Mouse (Mus musculus) G1E-ER4 (cell line): Measurements from ENCODE around the gene Sipa1l3. TPM values are rescaled to one million over a fixed set of nuclear protein-coding genes. Genes with fewer than 3 reads are reported as not detected.

Experiments
- GATA1 ChIP-seq: IDR thresholded peaks from one replicate; pipeline ENCODE4 v1.8.0; 2012; ENCODE audit warnings: low read length, inconsistent platforms
- polyA plus RNA-seq: library from polyadenylated mRNA; stranded (reverse); fragments of >175 nt; gene quantifications from 2 replicates; pipeline ENCODE4 v1.2.3, GENCODE M21; 2012

The Sipa1l3 gene
- polyA plus RNA-seq, 1 experiment, result 247 TPM

DNA sequence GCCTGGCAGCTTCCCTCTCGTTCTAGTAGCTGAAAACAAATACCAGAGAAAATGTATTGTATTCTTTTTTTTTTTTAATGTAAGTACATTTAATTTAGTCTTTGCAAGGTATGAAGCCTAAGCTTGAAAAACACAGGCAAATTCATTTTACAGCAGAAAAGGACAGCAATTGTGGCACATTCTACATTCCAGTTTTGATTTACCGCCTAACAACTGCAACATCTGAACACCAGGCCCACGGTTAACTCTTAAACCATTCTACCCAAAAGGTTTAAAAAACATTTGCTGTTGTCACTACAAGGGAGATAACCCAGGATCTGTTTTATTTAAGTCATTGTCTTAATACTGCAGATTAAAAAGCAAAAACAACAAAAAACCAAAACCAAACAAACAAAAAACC is 2.8 kb downstream of the Sipa1l3 start:
- TF ChIP-seq GATA1, result no peak

DNA sequence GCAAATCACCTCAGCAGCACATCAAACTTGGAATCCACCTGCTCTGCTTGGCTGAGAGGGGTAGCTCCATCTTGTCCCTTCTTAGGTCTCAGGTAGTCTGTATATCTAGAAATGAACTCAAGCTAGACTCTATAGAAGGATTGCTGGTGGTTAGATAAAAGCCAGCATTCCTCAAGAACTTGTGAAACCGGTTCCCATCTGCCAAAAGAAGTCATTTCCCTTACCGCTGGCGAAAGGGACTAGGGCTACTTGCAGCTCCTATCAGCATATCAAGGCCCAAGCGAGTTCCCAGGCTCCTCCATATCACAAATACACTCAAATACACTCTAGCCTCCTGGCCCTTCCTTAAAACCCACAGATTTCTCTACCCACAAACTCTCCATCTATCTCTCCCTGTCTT is 5.7 kb downstream of the Sipa1l3 start:
- no peak for TF ChIP-seq GATA1

- TF ChIP-seq GATA1, result no peak
Measured at GRCm38 (mm10) chr7:29511598-29512275, 6.7 kb downstream of the Sipa1l3 start.

DNA sequence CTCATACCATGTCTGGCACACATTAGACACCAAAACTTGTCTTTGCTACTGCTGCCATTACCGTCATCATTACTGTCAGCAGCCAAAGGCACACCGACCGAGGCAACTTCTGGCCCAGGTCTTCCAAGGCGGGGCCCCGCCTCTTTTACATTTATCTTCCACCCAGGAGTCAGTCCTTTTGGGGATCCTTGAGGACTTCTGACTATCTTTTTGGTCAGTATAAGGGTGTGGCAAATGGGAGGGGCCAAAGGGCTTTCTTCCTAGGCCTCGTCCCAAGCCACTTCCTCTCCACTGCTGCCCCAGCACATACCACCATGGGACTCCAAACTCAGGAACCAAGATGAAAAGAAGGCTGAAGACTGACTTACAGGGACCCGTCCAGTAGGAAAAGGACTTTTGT is 9.9 kb downstream of the Sipa1l3 start:
- no peak for TF ChIP-seq GATA1

- TF ChIP-seq GATA1, result no peak
Measured at GRCm38 (mm10) chr7:29505337-29506318, 12.8 kb downstream of the Sipa1l3 start.

- no peak for TF ChIP-seq GATA1
Measured at GRCm38 (mm10) chr7:29504683-29505290, 13.7 kb downstream of the Sipa1l3 start.

GRCm38 (mm10) chr7:29503616-29504015 is 14.8 kb downstream of the Sipa1l3 start:
- TF ChIP-seq GATA1, result no peak

DNA sequence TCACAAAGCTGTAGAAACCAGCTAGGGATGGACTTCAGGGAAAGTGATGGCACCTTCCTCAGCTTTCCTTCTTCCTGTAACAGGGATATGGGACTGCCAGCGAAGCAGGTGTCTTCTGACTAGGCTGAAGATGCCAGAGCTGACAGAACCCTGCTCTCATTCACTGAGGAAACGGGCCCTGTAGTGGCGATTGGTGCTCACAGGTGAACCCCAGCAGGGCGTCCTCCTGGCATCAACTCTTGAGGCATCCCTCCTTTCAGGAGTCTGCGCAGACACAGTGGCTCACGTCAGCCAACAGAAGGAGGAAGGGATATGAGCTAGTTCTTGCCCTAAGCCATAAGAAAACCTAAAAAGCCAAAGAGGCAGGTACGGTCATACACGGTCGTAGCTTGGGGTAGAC is 17.2 kb downstream of the Sipa1l3 start:
- no peak for TF ChIP-seq GATA1

DNA sequence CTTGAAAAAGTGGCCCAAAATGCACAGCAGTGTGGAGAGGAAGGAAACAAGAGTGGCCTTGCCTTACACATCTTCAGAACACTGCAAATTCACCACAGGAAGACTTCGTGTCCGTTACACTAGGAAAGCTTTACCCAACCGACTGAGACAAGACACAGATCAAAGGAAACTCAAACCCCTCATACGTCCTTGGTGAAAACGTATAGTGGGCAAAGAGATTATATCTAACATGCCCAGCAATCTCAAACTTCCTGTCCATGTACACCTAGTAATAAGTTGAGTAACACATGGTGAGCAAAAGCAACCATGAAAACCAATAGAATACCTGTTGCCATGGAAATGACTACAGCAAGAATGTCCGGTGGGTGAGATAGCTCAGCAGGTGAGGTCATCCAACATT is 19.4 kb downstream of the Sipa1l3 start:
- TF ChIP-seq GATA1, result no peak

GRCm38 (mm10) chr7:29496953-29497590 is 21.4 kb downstream of the Sipa1l3 start:
- TF ChIP-seq GATA1, result no peak

DNA sequence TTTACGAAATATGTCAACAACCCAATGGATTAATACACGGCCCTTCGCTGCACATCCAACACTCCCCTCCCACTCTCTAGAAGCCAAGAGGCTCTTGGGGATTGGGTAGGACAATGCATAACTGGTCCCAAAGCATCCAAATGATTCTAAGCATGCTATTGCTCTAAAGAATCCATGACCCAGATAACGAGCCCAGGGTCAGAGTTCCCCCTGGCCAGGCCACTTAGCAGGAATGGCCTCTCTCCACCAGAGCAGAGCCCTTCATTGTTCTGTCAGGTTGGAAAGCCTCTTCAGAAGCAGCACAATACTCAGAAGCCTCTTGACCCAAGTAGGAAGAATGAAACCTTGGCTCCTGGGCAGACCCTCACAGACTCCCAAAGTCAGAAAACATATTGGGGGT is 22.1 kb downstream of the Sipa1l3 start:
- TF ChIP-seq GATA1, result no peak

- TF ChIP-seq GATA1, result no peak
Measured at GRCm38 (mm10) chr7:29495880-29496279, 22.6 kb downstream of the Sipa1l3 start.

DNA sequence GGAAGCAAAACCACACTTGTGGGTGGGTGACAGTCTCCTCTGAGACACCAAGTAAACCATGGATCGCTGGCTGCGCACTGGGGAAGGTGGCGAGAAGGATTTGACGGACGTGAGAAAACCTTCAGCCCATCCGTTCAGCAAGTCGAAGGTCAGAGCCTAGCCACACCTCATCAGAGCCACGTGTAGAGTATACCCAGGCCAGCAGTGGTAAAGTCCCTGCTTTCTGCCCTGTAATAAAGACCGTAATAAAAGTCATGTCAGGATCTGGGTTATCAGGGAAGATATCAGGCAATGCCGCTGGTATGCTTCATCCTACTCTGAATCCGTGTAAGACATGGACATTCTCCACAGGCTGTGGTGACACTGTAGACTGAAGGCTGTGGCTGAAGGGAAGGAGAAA is 23.6 kb downstream of the Sipa1l3 start:
- TF ChIP-seq GATA1, result no peak

GRCm38 (mm10) chr7:29494015-29494414 is 24.4 kb downstream of the Sipa1l3 start:
- TF ChIP-seq GATA1, result no peak

- no peak for TF ChIP-seq GATA1
Measured at GRCm38 (mm10) chr7:29492992-29493391, 25.4 kb downstream of the Sipa1l3 start.

- no peak for TF ChIP-seq GATA1
Measured at GRCm38 (mm10) chr7:29491861-29492260, 26.6 kb downstream of the Sipa1l3 start.
